Mouse (Mus musculus): ENCODE results near the gene Zmiz1.

DNA sequence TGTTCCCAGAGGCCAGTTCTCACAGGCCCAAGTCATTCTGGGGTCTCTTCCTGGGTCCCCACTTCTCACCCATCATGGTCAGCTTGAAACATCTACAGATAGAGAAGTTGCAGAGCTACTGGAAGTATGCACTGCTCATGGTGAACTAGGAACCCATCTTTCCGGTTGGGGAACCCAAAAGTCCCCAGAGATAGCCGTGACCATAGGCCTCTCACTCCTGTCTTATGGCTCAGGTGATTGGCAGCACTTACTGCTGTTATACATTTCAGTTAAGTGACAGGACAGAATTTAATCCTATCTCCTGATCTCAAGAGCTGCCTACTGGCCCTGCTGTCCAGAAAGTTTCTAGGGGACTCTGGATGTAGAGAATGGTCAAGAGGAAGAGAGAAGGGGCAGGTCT lies 24.3 kb downstream of the Zmiz1 start:
- TF ChIP-seq POLR2A (IDR thresholded peaks at IDR 0.05; ENCODE audit: borderline replicate concordance, extremely low read depth, low read depth, low read length) (no peak), CTCF (IDR thresholded peaks at IDR 0.05; ENCODE audit: insufficient read depth, low read length) (no peak)
